Mouse (Mus musculus) urinary bladder, postnatal 0 days (tissue): Measurements from ENCODE around the gene Trem3. TPM values are rescaled to one million over a fixed set of nuclear protein-coding genes. Genes with fewer than 3 reads are reported as not detected.

Experiments used
- polyA plus RNA-seq: library from polyadenylated mRNA; unstranded; fragments of >200 nt; fragmentation: Nextera tagmentation; extraction: Ambion mirVana; gene quantifications from 2 replicates; pipeline ENCODE4 v1.2.1, GENCODE M21; 2015

Gene Trem3
- polyA plus RNA-seq = 0.17 and 1.5 TPM in 2 replicates

DNA sequence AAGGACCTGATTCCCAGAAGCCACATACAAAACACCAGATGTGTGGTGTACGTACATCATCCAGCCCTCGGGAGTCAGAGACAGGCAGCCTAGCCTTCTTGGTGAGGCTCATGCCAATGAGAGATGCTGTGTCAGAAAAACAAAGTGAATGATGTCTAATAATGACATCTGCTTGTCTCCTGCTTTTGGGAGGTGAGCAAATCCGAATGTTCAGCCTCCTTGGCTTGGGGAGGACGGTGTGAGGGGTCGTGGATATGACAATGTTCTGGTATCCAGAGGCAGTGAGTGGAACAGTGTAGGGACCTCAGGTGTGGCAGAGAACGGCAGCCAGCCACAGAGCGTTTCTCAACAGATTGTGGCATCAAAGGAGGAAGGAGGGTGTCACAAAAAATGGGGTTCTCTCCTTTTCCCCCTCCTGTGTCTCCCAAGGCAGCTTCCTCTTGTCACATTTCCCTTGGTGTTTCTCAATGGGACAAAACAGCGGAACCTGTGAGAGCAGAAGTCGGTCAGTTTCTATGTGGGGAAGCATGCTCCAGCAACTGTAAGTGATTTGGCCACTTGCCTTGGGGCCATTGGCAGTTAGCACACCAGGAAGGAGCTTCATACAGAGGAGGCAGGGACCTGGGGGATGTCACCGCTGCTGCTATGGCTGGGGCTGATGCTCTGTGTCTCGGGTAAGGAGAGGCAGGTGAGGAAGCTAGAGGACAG, at the start of gene Trem3:
TSS of gene Trem3 (plus strand) at position 557 of the 708 bp plus-strand sequence.

DNA sequence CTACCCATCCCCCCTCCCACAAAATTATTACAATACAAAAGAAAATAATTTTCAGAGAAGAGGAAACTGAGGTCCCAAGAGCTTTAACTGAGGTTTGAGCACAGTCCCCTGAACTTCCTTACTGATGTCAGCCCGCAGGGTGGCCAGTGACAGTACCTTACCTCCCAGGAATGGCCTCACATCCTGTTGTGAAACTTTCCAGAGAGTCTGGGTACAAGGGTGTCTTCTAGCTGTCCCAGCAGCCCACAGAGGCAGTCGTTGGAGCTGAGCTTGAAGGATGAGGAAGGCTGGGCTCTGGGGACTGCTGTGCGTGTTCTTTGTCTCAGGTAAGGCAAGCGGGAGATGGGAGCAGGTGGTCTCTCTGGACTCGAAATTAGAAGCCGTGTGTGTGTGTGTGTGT, 15.1 kb upstream of the Trem3 start, which contains the start of gene Trem1:
TSS of gene Trem1 (plus strand) at position 251 of the 400 bp plus-strand sequence.

DNA sequence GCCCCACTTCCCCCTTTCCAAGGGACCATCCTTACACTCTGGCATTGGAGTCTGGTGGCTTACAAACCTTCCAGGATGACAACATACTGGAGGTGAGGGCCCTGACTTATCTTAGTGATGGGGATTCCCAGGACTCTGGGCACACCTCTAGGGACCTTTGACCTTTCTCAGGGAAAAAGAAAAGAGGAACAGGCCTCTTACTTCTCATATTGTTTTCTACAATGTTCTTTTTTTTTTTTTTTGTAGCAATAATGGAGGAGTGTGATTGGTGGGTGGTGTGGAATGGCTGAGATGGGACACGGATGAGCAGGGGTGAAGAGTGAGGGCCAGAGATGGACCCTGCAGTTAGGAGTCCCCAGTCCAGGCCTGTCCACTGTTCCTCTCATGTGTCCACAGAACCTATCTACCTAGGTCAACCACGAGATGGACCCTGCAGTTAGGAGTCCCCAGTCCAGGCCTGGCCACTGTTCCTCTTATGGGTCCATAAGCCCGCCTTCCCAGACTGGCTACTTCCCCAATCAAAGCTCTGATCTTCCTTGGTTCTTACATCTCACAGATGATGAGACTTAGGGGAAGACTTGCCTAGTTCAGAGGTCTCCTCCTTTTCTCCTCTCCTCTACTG, 16.3 kb downstream of the Trem3 start, which contains the start of gene Treml4:
TSS of gene Treml4 (plus strand) at position 555 of the 622 bp plus-strand sequence.

DNA sequence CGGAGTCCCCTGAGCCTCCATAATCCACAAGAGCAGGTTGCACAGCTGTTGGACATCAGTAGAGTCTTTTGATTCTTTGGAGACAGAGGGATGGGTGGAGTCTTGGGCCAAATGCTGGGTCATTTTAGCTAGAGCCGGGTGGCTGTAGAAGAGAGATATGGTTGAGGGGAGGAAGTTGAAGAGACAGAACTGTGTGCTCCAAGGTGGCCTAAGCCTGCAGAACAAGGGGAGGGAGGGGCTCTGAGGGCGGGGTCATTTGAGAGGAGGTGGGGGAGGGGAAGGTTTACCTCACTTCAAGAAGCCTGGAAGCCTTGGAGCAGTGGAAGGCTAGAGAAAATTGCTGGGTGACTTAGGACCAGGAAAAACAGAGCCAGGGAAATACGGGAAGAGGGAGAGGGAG, 51.6 kb downstream of the Trem3 start, which contains the start of gene Treml2:
TSS of gene Treml2 (plus strand) at position 296 of the 400 bp plus-strand sequence.

Other genes with a start within 250 kb of the Trem3 start
- not detected in 2 replicates for gene 1700122O11Rik, start 209.5 kb upstream of the Trem3 start, polyA plus RNA-seq
- not detected in 2 replicates for gene 1700067P10Rik, start 158.5 kb upstream of the Trem3 start, polyA plus RNA-seq
- gene 9830107B12Rik, start 101.5 kb upstream of the Trem3 start, polyA plus RNA-seq = 0.08 TPM in 1 of 2 replicates, not detected in the other
- 0.48 and 3.5 TPM in 2 replicates for gene A530064D06Rik, start 80.5 kb upstream of the Trem3 start, polyA plus RNA-seq
- gene Trem1, start 15.0 kb upstream of the Trem3 start, polyA plus RNA-seq = 0.49 and 6.2 TPM in 2 replicates
- gene Treml4, start 16.5 kb downstream of the Trem3 start, polyA plus RNA-seq = 0.18 TPM in 1 of 2 replicates, not detected in the other
- 0.06 and 0.10 TPM in 2 replicates for gene Treml2, start 51.7 kb downstream of the Trem3 start, polyA plus RNA-seq
- 0.40 and 1.8 TPM in 2 replicates for gene B430306N03Rik, start 68.4 kb downstream of the Trem3 start, polyA plus RNA-seq
- 4.4 and 8.9 TPM in 2 replicates for gene Trem2, start 98.6 kb downstream of the Trem3 start, polyA plus RNA-seq
- gene Treml1, start 112.1 kb downstream of the Trem3 start, polyA plus RNA-seq = 0.34 and 2.5 TPM in 2 replicates
- 3.5 and 5.3 TPM in 2 replicates for gene Nfya, start 162.1 kb downstream of the Trem3 start, polyA plus RNA-seq
- gene Oard1, start 162.2 kb downstream of the Trem3 start, polyA plus RNA-seq = 31.9 and 33.2 TPM in 2 replicates
- gene Apobec2, start 185.2 kb downstream of the Trem3 start, polyA plus RNA-seq = 3.4 and 4.5 TPM in 2 replicates
- 0.31 and 2.8 TPM in 2 replicates for gene Tspo2, start 203.7 kb downstream of the Trem3 start, polyA plus RNA-seq
- 0.07 TPM in 1 of 2 replicates, not detected in the other for gene Unc5cl, start 207.1 kb downstream of the Trem3 start, polyA plus RNA-seq